Mouse (Mus musculus) hindbrain, embryonic 15.5 days (tissue): ENCODE data around the gene Rfx8. TPM values are rescaled to one million over a fixed set of nuclear protein-coding genes. Genes with fewer than 3 reads are reported as not detected.

Source experiments
- ATAC-seq: fragments of 200-750 bp; cut with Nextera tagmentation; 2 replicates; pipeline ENCODE4 v1.8.0; 2017; ENCODE audit warnings: low read depth, moderate number of reproducible peaks, moderate TSS enrichment; ENCODE audit not compliant: low FRiP score
- H3K27ac ChIP-seq: fragments of 300-500 bp; sonication (generic); replicated peaks from 2 replicates; pipeline ENCODE4 v1.5.1; 2015; ENCODE audit warnings: mild to moderate bottlenecking, inconsistent platforms
- H3K27me3 ChIP-seq: fragments of 300-500 bp; sonication (generic); 2 replicates; pipeline ENCODE4 v1.6.1; 2015; ENCODE audit warnings: control low read depth, inconsistent platforms
- H3K36me3 ChIP-seq: fragments of 300-500 bp; sonication (generic); 2 replicates; pipeline ENCODE4 v1.6.1; 2015; ENCODE audit warnings: control low read depth, inconsistent platforms
- H3K4me1 ChIP-seq: fragments of 300-500 bp; sonication (generic); replicated peaks from 2 replicates; pipeline ENCODE4 v1.6.1; 2015; ENCODE audit warnings: control low read depth, inconsistent platforms
- H3K4me2 ChIP-seq: fragments of 300-500 bp; sonication (generic); 2 replicates; pipeline ENCODE4 v1.6.1; 2015; ENCODE audit warnings: moderate library complexity, mild to moderate bottlenecking, inconsistent platforms
- H3K4me3 ChIP-seq: fragments of 300-500 bp; sonication (generic); 2 replicates; pipeline ENCODE4 v1.5.1; 2015; ENCODE audit warnings: mild to moderate bottlenecking, inconsistent platforms
- H3K9ac ChIP-seq: fragments of 300-500 bp; sonication (generic); 2 replicates; pipeline ENCODE4 v1.6.1; 2015; ENCODE audit warnings: inconsistent platforms
- H3K9me3 ChIP-seq: fragments of 300-500 bp; sonication (generic); 2 replicates; pipeline ENCODE4 v1.6.1; 2016; ENCODE audit warnings: control low read depth, inconsistent platforms
- WGBS: fragments of 180-500 bp; shearing (Covaris S2); methylation state at CpG from one replicate; pipeline ENCODE4 v1.1.7; 2015; 5-methylcytosine and 5-hydroxymethylcytosine counted together
- polyA plus RNA-seq: library from polyadenylated mRNA; unstranded; fragments of >200 nt; fragmentation: Nextera tagmentation; extraction: Ambion mirVana; gene quantifications from 2 replicates; pipeline ENCODE4 v1.2.1, GENCODE M21; 2015

Rfx8 gene
- polyA plus RNA-seq: 0.13 and 0.35 TPM in 2 replicates

DNA sequence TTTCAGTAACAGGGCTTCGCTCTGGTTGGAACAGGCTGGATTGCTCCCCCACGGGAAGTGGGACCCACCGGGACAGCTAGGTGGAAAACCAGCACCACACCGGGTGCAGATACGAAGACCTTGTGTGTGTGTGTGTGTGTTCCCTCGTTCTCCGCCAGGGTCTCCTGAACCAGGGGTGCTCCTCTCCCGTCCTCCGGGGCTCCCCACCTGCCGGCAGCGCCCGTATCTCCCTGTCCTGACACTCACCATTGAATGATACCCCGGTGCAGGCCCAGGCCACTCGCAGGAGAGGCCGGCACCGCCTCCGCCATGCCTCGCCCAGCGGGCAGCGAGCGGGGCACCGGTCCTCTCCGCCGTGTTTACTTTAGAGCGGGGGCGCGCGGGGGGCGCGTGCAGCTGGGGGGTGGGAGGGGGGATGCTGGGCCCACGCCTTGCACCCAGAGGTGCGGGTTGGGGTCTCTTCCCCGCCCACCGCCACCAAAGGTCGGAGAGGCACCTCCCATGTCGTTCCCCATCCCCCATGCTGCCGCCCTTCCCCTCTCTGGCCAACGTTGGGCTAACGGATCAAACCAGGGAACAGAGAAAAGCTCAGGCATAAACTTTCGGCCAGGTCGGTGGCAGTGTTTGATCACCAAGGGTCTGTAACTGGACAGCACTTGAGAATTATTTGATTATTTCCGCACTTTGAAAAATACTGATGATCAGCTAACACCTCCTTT, at the start of gene Rfx8:
Gene Rfx8 (minus strand): TSS at position 366 of the 719 bp plus-strand sequence.
- Histone ChIP-seq H3K27ac (no peak within 1 kb of the TSS), H3K27me3 (no peaks in the 10 kb centered on the region), H3K9ac (peak within 1 kb of the TSS; percentile 51), H3K36me3 (no peaks in the 10 kb centered on the region), H3K4me2 (peak within 1 kb of the TSS; percentile 94), H3K4me3 (peak within 1 kb of the TSS; percentile 55), H3K4me1 (peaks cover 12% of the 10 kb centered on the region), H3K9me3 (no peaks in the 10 kb centered on the region)
- peak; percentile 76 for ATAC-seq
- under 1% methylated on average over 39 of the region's 42 CpGs for WGBS

DNA sequence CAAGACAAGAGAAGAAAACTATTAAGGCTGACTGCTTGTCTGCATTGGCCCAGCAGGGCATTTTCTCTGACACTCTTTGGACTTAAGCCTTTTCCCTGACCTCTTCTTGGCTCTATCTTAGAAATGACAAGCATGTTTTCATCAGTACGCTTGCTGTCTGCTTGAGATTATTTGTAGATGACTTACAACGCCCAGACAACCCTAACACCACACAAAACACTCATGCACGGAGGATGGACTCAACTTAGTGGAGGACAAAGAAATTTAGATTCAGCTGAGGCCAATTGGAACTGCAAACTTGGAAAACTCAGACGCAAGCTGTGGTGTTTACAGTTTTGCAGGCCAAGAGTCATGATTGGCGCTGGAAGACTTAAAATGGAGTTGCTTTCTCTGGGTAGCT, 49.6 kb upstream of the Rfx8 start:
- no peaks in the 10 kb centered on the region for H3K9me3 ChIP-seq
- WGBS: 55% methylated on average over 5 of the region's 5 CpGs
- H3K4me1 ChIP-seq: peaks cover 15% of the 10 kb centered on the region
- no peaks in the 10 kb centered on the region for H3K27me3 ChIP-seq
- H3K4me2 ChIP-seq: no peak overlapping the region
- no peak overlapping the region for H3K4me3 ChIP-seq
- ATAC-seq: no peak
- no peaks in the 10 kb centered on the region for H3K36me3 ChIP-seq
- no peak overlapping the region for H3K27ac ChIP-seq
- H3K9ac ChIP-seq: no peak overlapping the region

DNA sequence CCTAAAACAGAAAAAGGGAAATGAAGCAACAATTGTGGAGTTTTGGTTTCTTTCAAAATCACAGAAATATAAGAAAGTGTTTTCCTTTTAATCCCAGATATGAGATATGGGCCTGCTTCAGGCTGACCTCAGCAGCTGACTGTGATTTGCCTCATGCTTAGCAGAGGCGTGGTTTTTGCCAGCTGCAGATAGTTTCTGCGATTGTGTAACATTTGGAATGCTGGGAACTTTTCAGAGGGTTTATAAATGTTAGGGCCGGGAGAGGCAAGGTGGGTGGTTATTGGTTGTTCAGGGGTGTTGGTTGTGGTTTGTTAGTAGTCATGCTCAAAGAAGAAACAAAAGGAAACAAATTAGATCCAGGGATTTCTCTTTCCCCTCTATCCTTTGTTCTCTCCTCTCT, 47.2 kb upstream of the Rfx8 start:
- peaks cover 7% of the 10 kb centered on the region; the same call in 1 of the 2 replicates for H3K4me1 ChIP-seq
- H3K9me3 ChIP-seq: no peaks in the 10 kb centered on the region
- H3K9ac ChIP-seq: no peak overlapping the region
- no peak for ATAC-seq
- no peak overlapping the region for H3K4me2 ChIP-seq
- H3K36me3 ChIP-seq: no peaks in the 10 kb centered on the region
- 90% methylated on average over 3 of the region's 3 CpGs for WGBS
- H3K4me3 ChIP-seq: no peak overlapping the region
- H3K27me3 ChIP-seq: no peaks in the 10 kb centered on the region
- no peak overlapping the region for H3K27ac ChIP-seq

DNA sequence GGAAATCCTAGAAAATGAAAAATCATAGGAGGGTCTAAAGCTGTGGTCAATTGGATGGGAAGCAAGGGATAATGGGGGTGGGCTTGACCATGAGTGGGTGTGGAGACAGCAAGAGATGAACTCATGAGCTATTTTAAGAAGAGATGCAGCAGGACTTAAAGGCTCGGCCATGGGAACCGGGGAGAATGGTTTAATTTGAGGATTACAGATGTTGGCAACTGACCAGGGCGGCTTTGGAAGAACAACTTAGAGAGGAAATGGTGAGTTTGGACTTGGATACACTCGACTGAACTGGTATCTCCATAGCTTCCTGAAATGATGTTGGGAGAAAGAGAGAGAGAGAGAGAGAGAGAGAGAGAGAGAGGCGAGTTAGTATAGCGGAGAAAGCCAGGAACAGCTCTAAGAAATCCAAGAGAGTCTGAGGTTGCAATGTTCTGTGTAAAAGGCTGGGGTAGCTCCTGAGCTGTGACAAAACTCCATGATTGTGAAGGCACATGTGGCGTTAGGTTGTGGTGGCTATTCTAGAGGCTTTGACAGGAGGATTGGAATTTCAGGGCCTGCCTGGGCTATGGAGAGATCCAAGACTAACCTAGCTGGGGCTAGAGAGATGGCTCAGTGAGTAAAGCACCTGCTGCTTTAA, 45.2 kb upstream of the Rfx8 start:
- ATAC-seq: no peak
- WGBS: 83% methylated on average over 7 of the region's 7 CpGs

DNA sequence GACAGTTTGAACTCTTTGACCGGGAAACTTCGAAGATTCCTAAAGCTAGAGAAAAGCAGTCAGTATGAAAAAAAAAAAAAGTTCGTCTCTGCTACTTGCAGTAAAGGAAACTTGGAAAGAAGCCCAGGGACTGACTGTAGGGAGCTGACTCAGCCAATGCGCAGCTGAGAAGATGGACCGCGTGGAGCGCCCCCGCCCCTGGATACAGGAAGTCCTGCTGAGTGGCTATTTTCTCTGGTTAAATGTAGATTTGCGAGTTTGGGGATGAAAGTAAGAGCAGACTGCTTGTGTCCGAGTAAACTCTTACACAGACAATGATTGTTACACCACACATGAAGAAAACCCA, 41.2 kb upstream of the Rfx8 start:
- peak; percentile 68; the same call in 1 of the 2 replicates for ATAC-seq
- Histone ChIP-seq H3K9ac (no peak overlapping the region), H3K4me2 (peak overlapping the region; percentile 32), H3K27ac (peak overlapping the region; percentile 71), H3K36me3 (no peaks in the 10 kb centered on the region), H3K4me1 (peaks cover 17% of the 10 kb centered on the region), H3K4me3 (no peak overlapping the region), H3K9me3 (no peaks in the 10 kb centered on the region), H3K27me3 (no peaks in the 10 kb centered on the region)
- 2% methylated on average over 10 of the region's 10 CpGs for WGBS

More for the DNA sequence above, 45.2 kb upstream of the Rfx8 start:
- H3K9me3 ChIP-seq: no peaks in the 10 kb centered on the region
- H3K4me3 ChIP-seq: no peak overlapping the region
- peaks cover 16% of the 10 kb centered on the region for H3K4me1 ChIP-seq
- no peak overlapping the region for H3K27ac ChIP-seq
- no peaks in the 10 kb centered on the region for H3K27me3 ChIP-seq
- H3K36me3 ChIP-seq: no peaks in the 10 kb centered on the region
- H3K9ac ChIP-seq: no peak overlapping the region
- H3K4me2 ChIP-seq: no peak overlapping the region

DNA sequence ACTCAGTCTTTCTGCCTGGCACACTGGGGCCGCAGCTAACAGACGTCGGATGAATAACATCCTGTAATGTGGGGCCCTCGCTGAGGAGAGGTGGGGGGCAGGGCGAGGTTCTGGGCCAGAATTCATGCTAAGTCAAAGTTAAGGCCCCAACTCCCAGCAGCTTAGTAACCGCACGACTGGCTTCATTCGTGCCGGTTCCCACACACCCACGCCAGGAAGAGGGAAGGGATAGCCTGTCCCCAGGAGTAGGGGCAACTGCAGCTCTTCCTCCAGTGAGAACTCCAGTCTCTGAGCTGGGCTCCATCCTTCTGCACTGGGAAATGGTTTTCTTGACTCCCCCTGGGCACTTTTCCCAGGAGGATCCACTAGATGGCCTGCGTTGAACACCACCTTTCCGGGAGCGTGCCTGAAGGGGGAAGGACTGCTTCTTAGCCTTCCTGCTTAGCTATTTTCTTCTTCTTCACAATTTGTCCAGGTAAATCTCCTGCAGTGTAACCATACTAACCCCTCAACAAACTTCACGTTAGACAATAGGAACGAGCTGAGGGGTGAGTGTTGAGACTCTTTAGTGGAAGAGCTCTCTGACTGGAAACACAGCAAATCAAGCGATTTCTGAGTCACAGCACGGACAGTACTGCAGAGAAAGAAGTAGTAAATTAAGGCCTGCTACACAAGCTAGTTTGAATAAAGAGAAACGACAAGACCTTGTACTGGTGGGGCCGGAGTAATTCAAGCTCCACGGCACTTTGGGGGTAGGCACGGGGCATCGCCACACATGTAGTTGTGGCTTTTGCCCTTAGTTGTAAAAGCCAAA, 40.6 kb upstream of the Rfx8 start:
- peaks cover 17% of the 10 kb centered on the region for H3K4me1 ChIP-seq
- peak overlapping the region; percentile 71 for H3K27ac ChIP-seq
- peak overlapping the region; percentile 32 for H3K4me2 ChIP-seq
- WGBS: 5% methylated on average over 22 of the region's 22 CpGs
- H3K4me3 ChIP-seq: no peak overlapping the region
- no peak overlapping the region for H3K9ac ChIP-seq
- no peaks in the 10 kb centered on the region for H3K9me3 ChIP-seq
- no peaks in the 10 kb centered on the region for H3K27me3 ChIP-seq
- peak; percentile 59; the same call in 1 of the 2 replicates for ATAC-seq
- no peaks in the 10 kb centered on the region for H3K36me3 ChIP-seq

DNA sequence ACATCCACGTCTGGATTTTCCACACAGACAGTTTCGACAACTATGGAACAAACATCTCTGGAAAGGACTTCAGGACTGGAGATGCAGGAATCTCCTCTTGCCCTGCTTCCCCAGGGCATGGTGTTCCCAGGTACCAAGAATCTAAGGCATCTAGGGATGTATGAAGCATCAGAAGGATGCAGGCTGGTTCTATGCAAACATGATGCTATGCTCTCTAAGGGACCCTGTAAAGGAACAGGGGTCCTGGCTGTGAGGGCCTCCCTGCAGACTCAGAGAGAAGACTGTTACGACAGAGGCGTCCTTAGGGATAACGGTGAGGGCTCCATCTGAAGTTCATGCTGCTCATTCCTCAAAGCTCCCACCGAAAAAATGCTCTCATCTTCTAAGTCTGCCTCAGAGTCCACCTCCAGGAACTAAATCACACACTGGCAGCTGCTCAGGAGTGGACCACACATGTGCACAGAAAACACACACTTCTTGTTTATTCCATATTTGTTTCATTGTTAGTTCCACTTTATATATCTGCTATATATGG, 39.5 kb upstream of the Rfx8 start:
- no peak for ATAC-seq
- 75% methylated on average over 6 of the region's 6 CpGs for WGBS
- Histone ChIP-seq H3K4me3 (no peak overlapping the region), H3K27ac (no peak overlapping the region), H3K9me3 (no peaks in the 10 kb centered on the region), H3K4me1 (peaks cover 17% of the 10 kb centered on the region), H3K9ac (no peak overlapping the region), H3K27me3 (no peaks in the 10 kb centered on the region), H3K36me3 (no peaks in the 10 kb centered on the region), H3K4me2 (no peak overlapping the region)

DNA sequence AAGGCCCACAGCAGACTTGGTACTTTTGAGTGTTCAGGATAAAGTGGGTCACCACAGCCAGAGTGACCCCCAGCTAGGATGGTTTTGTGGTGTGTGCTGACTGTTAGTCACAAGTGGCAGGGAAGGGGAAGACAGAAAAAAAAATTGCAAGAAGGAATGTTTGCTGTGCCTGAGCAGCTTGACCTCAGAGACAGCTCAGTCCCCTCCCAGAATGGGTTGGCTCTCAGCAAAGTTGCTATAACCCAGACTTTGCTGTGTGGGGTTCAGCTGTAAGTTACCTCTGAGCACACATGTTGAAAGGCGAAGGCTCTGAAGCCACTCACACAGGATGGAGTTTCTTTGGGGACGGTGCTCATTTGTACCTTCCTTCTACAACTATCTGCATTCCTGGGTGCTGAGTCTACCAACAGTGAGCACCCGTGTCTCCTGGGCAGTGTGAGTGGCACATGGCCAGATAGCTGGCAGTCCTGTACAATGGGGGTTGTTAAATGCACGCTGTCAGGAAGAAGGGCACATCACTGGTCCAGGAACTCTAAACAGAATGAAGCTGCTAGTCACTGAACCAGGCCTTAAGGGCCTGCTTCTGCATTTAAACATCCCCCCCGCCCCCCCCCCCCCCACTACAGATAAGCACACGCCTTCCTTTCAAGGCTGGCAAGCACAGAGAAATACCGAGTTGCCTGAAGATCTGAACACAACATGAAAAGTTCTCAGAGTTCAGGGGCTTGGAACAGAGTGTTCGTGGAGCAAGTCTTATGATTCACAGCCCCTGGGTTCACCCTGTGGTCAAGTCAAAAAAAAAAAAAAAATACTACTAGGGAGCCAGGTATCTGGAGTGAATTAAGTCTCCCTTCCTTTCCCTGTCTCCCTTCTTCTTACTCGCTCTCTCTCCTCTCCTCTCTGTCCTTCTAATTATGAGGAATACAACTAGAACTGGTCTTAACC, 38.7 kb upstream of the Rfx8 start:
- H3K4me1 ChIP-seq: peaks cover 17% of the 10 kb centered on the region
- no peaks in the 10 kb centered on the region for H3K36me3 ChIP-seq
- no peak overlapping the region for H3K27ac ChIP-seq
- WGBS: 62% methylated on average over 9 of the region's 9 CpGs
- no peaks in the 10 kb centered on the region for H3K9me3 ChIP-seq
- no peak overlapping the region for H3K4me2 ChIP-seq
- no peak for ATAC-seq
- no peak overlapping the region for H3K9ac ChIP-seq
- H3K27me3 ChIP-seq: no peaks in the 10 kb centered on the region
- no peak overlapping the region for H3K4me3 ChIP-seq

DNA sequence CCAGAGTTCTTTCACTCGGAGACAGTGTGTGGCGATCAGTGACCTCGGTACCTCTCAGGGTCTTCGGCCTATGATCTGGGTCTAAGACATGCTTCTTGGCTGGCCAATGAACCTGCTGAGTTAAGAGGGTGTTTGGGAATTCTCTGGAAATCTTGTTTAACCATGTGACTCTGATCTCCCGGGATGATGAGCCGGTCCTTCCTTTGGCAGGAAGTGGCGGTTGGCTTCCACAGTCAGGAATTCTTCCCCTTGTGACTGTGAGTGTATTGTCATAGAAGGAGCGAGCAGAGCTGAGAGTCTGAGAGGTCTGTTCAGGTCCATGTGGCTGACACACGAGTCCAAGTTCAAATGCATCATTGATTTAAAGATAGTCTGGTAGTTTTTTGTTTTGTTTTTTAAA, 37.4 kb upstream of the Rfx8 start:
- Histone ChIP-seq H3K9ac (no peak overlapping the region), H3K4me2 (no peak overlapping the region), H3K36me3 (no peaks in the 10 kb centered on the region), H3K4me3 (no peak overlapping the region), H3K27ac (no peak overlapping the region), H3K9me3 (no peaks in the 10 kb centered on the region), H3K27me3 (no peaks in the 10 kb centered on the region), H3K4me1 (peaks cover 17% of the 10 kb centered on the region)
- no peak for ATAC-seq
- 76% methylated on average over 9 of the region's 9 CpGs for WGBS

DNA sequence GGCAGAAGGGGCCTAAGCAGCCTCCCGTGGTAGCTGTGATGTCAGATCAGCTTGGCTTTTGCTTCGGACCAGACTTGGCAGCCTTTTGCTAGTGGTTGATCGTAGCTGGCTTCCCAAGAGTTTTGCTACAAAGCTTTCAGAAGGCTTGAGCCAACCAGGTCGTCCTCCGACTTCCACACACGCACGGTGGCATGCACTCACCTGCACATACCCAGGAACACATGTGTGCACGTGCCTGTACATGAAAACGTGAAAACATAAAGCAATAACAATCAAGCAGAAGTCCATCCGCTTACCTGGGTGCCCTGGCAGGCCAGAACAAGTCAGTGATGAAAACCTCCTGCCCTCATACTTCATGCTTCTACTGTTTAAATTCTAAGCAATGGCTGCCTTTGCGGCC, 36.2 kb upstream of the Rfx8 start:
- Histone ChIP-seq H3K4me2 (no peak overlapping the region), H3K9ac (no peak overlapping the region), H3K27me3 (no peaks in the 10 kb centered on the region), H3K4me1 (peaks cover 11% of the 10 kb centered on the region), H3K4me3 (no peak overlapping the region), H3K9me3 (no peaks in the 10 kb centered on the region), H3K36me3 (no peaks in the 10 kb centered on the region), H3K27ac (no peak overlapping the region)
- WGBS: 84% methylated on average over 11 of the region's 11 CpGs
- no peak for ATAC-seq

DNA sequence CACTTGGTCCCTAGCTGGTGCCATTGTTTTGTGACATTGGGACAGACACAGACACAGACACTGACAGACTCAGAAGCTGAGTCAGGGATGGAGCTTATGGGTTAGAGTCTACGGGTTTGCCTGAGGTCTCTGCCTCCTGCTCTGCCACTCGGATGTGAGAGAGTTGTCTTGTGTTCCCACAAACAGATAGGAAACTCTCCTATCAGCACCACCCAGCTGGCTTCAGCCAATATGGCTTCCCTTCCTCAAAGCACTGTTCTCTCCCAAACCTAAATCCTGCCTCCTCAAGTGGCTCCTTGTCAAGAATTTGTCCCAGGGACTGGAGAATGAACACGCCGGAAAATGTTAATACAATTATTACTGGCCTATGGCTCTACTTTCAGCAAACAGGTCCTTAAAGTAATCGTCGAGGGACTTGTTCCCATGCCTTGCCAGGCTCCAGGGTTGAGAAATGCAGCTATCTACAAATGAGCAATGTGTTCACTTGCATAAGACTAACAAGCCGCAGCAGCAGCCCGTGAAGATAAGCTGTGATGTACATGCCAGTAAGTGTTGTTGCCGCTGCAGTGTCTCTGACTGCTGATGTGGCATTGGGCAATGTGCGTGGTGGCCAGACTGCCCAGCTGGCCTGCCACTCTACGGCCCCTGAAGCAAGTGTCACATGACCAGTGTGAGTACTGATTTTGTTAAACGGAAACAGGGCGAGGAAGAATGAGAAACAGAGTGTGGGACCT, 33.6 kb upstream of the Rfx8 start:
- Histone ChIP-seq H3K4me2 (no peak overlapping the region), H3K9ac (no peak overlapping the region), H3K4me1 (peaks cover 7% of the 10 kb centered on the region; the same call in 1 of the 2 replicates), H3K4me3 (no peak overlapping the region), H3K36me3 (no peaks in the 10 kb centered on the region), H3K27ac (no peak overlapping the region), H3K9me3 (no peaks in the 10 kb centered on the region), H3K27me3 (no peaks in the 10 kb centered on the region)
- no peak for ATAC-seq
- WGBS: 78% methylated on average over 13 of the region's 13 CpGs
